Mouse (Mus musculus): ENCODE measurements around the gene Slc25a5.
"Not testable (repeated sequence)": the region's sequence is repeated elsewhere in the genome, so short reads cannot be mapped to it uniquely, and the experiment has no call there.

The Slc25a5 gene

GRCm38 (mm10) chrX:36795424-36796162, at the start of gene Slc25a5:
Slc25a5 (plus strand) TSS chrX:36795651.
- DNase-seq = peak; percentile 78 to 87

DNA sequence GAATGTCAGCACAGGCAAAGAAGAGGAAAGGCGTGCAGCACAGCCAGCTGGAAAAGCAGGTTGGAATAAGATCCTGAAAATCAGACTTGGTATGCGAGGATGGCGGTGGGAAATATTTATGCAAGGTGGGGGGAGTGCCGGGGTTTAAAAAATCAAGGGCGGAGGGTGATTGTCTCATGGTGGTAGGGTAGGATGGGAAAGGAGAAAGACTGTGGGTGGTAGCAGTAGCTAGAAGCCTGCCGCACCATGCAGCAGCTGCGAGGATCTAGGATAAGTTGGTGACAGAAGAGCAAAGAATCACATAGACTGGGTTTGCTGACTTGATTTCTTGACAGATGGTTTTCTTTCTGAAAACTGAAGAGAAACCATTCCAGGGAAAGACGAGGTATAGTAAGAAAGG, 48.7 kb upstream of the Slc25a5 start:
- no peak for DNase-seq

DNA sequence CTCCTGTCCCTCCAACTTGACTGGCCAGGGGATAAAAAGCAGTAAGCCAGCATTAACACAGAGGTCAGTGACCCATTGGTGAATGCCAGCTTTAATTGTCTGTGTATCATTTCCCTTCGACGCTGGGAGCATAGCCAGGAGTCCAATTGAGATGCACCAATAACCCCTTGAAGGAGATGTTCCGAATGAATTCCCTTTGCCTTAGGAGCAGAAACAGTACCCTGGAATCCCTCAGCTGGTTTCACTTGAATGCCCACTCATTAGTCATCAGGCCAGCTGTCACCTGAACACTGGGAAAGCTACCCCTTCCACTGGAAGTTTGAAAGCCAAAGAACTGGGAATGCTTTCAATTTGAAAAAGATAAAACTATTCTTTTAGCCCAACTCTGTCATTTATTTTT, 46.9 kb upstream of the Slc25a5 start:
- no peak for DNase-seq

DNA sequence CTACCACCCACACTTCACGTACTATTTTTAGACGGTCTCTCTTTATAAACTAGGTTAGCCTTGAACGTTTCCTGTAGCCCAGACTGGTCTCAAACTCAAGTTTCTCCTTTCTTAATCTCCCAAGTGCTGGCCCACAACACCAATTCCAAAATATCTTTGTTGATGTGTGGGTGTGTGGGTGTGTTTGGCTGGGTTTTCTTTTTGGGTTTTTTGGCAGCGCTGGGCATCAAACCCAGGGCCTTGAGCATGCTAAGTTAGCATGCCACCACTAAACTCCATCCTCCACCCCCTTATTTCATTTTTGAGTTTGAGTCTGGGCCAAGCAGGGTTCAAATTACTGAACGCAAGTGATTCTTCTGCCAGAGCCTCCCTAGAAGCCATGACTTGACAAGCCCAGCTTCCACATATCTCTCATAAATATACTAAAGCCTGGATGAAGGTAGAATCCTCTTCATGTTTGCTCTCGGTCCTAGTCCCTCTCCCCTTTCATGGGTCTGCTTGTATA, 46.1 kb upstream of the Slc25a5 start:
- DNase-seq = no peak

GRCm38 (mm10) chrX:36750591-36750990, 44.9 kb upstream of the Slc25a5 start:
- DNase-seq = no peak

GRCm38 (mm10) chrX:36752586-36752985, 42.9 kb upstream of the Slc25a5 start:
- no peak for DNase-seq

DNA sequence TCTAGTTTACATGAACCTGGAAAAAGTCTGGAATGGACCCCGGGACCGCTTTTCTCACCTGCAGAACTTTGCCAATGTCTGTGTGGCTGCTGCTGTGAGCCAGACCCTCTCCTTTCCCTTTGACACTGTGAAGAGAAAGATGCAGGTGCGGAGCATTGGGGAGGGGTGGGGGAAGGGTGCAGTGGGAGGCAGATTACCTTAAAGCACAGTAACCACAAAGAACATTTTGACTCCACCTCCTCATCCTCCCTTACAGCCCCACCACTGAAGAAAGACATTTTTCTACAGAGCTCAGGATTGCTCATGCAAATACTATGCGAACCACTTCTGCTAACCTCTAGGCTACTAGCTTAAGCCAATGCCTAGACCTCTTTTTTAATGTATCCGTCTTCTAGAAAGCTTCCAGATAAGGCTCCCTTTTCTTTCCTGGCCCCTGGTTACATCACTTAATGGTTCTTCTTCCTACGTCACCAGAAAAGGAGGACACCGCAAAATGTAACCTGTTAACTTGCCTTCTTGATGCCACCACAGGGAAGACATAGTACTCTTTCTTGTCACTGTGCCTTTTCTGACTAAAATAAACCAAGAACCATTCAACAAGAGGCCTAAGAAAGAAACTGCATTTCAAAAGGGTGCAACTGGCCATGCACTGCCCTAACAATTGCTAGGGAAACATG, 37.5 kb upstream of the Slc25a5 start:
- DNase-seq = no peak

DNA sequence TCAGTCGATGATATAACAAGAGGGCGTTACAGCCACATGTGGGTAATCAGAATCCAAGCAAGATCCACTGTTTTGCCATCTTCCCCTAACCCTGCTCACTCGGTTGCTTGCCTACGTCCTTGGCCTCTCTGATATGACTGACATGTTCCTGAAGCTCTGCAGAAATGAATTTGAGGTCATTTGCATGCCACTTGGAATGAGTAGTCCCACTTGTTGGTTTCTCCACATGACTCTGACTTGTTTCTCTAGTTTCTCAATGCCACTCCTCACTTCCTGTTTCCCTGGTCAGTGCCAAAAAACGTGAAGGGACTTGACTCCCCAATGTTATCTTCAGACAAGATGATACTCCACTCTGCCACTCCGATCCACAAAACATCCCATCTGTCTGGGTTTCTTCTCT, 36.9 kb upstream of the Slc25a5 start:
- DNase-seq = no peak

GRCm38 (mm10) chrX:36760946-36761635, 34.4 kb upstream of the Slc25a5 start:
- peak; percentile 7 to 62 for DNase-seq

DNA sequence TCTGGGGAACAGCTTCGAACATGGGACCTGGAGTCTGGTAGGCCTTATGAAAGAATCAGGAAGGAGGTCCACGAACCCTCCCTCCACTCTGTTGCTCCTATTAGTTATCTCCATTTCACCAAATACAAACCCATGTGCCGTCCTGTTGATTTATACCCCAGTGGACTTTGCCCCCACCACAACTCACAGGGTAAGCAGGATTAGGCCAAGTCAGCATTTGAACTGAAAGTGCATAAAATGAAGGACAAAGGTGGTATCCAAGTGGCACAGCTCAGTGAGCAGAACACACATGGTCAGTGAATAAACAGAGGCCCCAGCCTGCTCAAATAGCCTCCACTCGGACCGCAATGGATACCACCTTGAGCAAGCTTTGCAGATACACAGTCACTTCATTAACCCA, 33.2 kb upstream of the Slc25a5 start:
- DNase-seq = no peak

DNA sequence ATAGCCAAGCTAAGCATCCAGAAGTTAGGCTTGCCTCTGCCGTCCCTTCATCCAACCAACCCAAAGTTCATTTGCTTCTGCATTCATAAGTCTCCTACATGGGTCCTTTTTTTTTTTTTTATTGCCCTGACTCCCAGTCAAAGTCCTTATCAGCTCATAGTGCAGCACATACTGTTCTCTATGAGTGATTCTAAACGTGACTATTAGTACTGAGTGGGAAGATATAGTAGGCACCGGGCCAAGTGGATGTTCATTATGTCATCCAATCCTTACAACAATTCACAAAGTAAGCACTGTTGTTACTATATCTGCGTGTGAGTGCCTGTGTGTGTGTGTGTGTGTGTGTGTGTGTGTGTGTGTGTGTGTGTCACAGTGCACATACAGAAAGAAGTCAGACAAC, 32.6 kb upstream of the Slc25a5 start:
- no peak for DNase-seq

- DNase-seq = no peak
These were observed 32.0 kb upstream of the Slc25a5 start for GRCm38 (mm10) chrX:36763298-36763933.

DNA sequence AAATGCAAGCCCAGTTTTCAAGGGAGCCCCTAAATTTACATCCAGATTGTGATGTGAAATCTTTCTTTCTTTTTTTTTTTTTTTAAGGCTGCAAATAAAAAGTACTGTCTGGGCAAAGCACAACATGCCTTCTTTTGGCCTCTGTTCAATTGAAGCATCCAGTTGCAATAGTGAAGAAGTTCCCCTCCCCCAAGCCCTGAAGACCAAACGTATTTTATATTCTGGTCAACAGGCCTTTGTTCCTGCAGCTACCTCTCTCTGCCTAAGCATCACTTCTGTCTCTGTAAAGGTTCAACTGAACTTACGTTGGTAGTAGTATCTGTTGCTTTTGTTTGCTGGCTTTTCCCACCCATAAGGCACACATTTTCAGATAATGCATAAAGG, 31.5 kb upstream of the Slc25a5 start:
- no peak for DNase-seq

- no peak for DNase-seq
These were observed 28.1 kb upstream of the Slc25a5 start for GRCm38 (mm10) chrX:36767386-36767785.

- DNase-seq = no peak
These were observed 22.9 kb upstream of the Slc25a5 start for GRCm38 (mm10) chrX:36772591-36772990.

GRCm38 (mm10) chrX:36775520-36775919, 19.9 kb upstream of the Slc25a5 start:
- DNase-seq = no peak

GRCm38 (mm10) chrX:36777694-36778093, 17.8 kb upstream of the Slc25a5 start:
- DNase-seq = no peak

DNA sequence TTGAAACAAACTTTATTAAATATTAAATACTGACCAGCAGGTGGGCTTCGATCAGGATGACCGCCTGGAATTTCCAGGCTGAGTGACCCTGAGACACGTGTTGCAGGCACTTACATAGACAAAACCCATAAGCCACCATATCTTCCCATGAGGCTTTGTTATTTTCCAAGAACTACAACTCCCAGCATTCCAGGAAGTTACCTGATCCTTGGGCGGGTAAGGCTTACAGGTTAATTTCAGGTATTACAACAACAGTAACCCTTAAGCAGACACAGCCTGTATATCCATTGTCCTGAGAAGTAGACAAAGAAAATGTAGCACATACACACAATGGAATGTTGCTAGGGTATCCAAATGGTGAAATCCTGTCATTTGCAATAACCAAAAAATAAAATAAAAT, 6.1 kb upstream of the Slc25a5 start:
- DNase-seq = no peak

DNA sequence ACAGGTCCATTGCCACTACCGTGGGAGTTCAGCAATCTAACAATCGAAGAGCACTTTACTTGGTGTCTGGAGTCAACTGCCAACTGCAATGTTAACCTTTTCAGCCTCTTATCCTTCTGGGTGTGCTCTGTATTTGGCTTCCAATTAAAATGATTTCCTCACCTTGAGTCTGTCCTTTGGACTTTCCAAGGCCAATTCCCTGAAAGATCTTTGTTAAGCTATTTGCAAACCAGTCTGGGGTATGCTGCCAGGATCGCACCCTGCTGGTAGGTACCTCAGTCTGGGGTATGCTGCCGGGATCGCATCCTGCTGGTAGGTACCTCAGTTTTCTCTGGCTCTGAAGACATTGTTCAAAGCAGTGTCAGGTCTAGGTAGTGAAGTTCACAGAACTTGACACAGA, 880 bp upstream of the Slc25a5 start:
- no peak for DNase-seq

GRCm38 (mm10) chrX:36796163-36796581, 721 bp downstream of the Slc25a5 start:
- peak; percentile 78 to 84 for DNase-seq

DNA sequence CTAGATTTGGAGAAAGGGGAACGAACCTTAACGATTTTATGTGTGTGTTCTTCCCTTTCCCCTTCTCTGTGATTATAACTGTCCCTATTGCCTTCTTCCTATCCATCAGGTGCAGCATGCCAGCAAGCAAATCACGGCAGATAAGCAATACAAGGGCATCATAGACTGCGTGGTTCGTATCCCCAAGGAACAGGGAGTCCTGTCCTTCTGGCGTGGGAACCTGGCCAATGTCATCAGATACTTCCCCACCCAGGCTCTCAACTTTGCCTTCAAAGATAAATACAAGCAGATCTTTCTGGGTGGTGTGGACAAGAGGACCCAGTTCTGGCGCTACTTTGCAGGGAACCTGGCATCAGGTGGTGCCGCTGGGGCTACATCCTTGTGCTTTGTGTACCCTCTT, 1.3 kb downstream of the Slc25a5 start:
- DNase-seq = not testable (repeated sequence)

DNA sequence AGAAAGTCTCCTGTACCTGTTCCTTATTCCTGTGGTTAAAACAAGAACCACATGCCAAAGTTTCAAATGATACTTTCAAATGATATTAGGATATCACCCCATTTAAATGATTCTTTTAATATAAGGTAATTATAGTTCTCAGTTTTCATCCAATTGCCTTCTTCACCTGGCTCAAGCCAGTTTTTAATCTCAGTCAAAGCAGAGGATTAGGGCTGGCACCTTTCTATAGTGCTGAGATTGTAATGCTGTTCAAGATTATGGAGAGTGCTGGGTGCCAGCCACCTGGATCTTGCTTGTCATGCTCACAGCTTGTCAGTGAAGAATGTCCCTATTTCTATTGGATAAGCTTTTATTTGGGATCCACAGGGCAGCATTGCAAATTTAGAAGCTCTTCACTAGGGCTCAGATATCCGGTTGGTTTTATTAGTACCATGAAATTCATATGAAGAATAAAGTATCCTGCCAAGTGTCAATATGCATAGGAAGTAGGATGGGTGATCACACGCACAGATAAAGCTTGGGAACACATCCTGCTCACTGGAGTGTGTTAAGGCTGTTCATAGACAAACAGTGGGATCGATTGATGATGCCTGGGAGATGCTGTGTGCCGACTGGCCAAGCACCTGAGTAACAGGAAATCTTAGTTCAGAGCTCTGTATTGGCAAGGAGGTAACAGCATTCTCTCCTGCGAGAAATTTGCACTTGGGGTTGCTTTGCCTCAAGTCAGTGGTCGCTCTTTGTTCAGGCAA, 3.9 kb downstream of the Slc25a5 start:
- no peak for DNase-seq

Data from cerebellum, postnatal 36 days (tissue).